Mouse (Mus musculus): ENCODE results near the gene Mms19. TPM values are rescaled to one million over a fixed set of nuclear protein-coding genes. Genes with fewer than 3 reads are reported as not detected.

The Mms19 gene
- polyA plus RNA-seq, 1 experiment from 2014 or later = 27.6 TPM

- ATAC-seq (ENCODE audit: insufficient read depth, low FRiP score) = no peak
- Histone ChIP-seq H3K36me3 (ENCODE audit: control insufficient read depth, insufficient read depth, low read length) (no peaks in the 10 kb centered on the region), H3K4me3 (replicated peaks; ENCODE audit: low read length) (no peak overlapping the region), H3K4me1 (ENCODE audit: control insufficient read depth, insufficient read depth, low read length) (peaks cover 25% of the 10 kb centered on the region), H3K4me2 (ENCODE audit: low read depth, low read length) (no peak overlapping the region), H3K9me3 (replicated peaks; ENCODE audit: control insufficient read depth, low read length) (no peaks in the 10 kb centered on the region), H3K27me3 (ENCODE audit: control insufficient read depth, insufficient read depth, low read length) (no peaks in the 10 kb centered on the region), H3K9ac (ENCODE audit: low read length) (no peak overlapping the region), H3K27ac (ENCODE audit: low read length) (no peak overlapping the region)
- WGBS = 84% methylated on average over 6 of the region's 6 CpGs
Observed at GRCm38 (mm10) chr19:42015001-42015400, 34.0 kb upstream of the Mms19 start.

GRCm38 (mm10) chr19:42014231-42014825, 33.4 kb upstream of the Mms19 start:
- peaks cover 25% of the 10 kb centered on the region for H3K4me1 ChIP-seq (ENCODE audit: control insufficient read depth, insufficient read depth, low read length)
- H3K9ac ChIP-seq (ENCODE audit: low read length) = no peak overlapping the region
- no peak overlapping the region for H3K4me2 ChIP-seq (ENCODE audit: low read depth, low read length)
- H3K4me3 ChIP-seq (replicated peaks; ENCODE audit: low read length) = no peak overlapping the region
- H3K27ac ChIP-seq (ENCODE audit: low read length) = no peak overlapping the region
- ATAC-seq (ENCODE audit: insufficient read depth, low FRiP score) = no peak
- no peaks in the 10 kb centered on the region for H3K27me3 ChIP-seq (ENCODE audit: control insufficient read depth, insufficient read depth, low read length)
- H3K36me3 ChIP-seq (ENCODE audit: control insufficient read depth, insufficient read depth, low read length) = no peaks in the 10 kb centered on the region
- 82% methylated on average over 3 of the region's 3 CpGs for WGBS
- no peaks in the 10 kb centered on the region for H3K9me3 ChIP-seq (replicated peaks; ENCODE audit: control insufficient read depth, low read length)

- Histone ChIP-seq H3K27me3 (ENCODE audit: control insufficient read depth, insufficient read depth, low read length) (no peaks in the 10 kb centered on the region), H3K27ac (ENCODE audit: low read length) (peak overlapping the region; percentile 27; the same call in 1 of the 2 replicates), H3K4me1 (ENCODE audit: control insufficient read depth, insufficient read depth, low read length) (peaks cover 15% of the 10 kb centered on the region), H3K4me3 (replicated peaks; ENCODE audit: low read length) (no peak overlapping the region), H3K36me3 (ENCODE audit: control insufficient read depth, insufficient read depth, low read length) (no peaks in the 10 kb centered on the region), H3K4me2 (ENCODE audit: low read depth, low read length) (no peak overlapping the region), H3K9me3 (replicated peaks; ENCODE audit: control insufficient read depth, low read length) (no peaks in the 10 kb centered on the region), H3K9ac (ENCODE audit: low read length) (no peak overlapping the region)
- peak; percentile 33; the same call in 1 of the 2 replicates for ATAC-seq (ENCODE audit: insufficient read depth, low FRiP score)
- WGBS = 85% methylated on average over 7 of the region's 7 CpGs
Observed at GRCm38 (mm10) chr19:42011123-42011522, 30.2 kb upstream of the Mms19 start.

GRCm38 (mm10) chr19:42010436-42010835, 29.5 kb upstream of the Mms19 start:
- peaks cover 15% of the 10 kb centered on the region for H3K4me1 ChIP-seq (ENCODE audit: control insufficient read depth, insufficient read depth, low read length)
- H3K4me2 ChIP-seq (ENCODE audit: low read depth, low read length) = no peak overlapping the region
- no peak overlapping the region for H3K9ac ChIP-seq (ENCODE audit: low read length)
- H3K4me3 ChIP-seq (replicated peaks; ENCODE audit: low read length) = no peak overlapping the region
- ATAC-seq (ENCODE audit: insufficient read depth, low FRiP score) = no peak
- no peaks in the 10 kb centered on the region for H3K9me3 ChIP-seq (replicated peaks; ENCODE audit: control insufficient read depth, low read length)
- H3K27ac ChIP-seq (ENCODE audit: low read length) = no peak overlapping the region
- no peaks in the 10 kb centered on the region for H3K27me3 ChIP-seq (ENCODE audit: control insufficient read depth, insufficient read depth, low read length)
- no peaks in the 10 kb centered on the region for H3K36me3 ChIP-seq (ENCODE audit: control insufficient read depth, insufficient read depth, low read length)
- WGBS = 73% methylated on average over 4 of the region's 4 CpGs

GRCm38 (mm10) chr19:42009067-42009466, 28.1 kb upstream of the Mms19 start:
- H3K27me3 ChIP-seq (ENCODE audit: control insufficient read depth, insufficient read depth, low read length) = no peaks in the 10 kb centered on the region
- no peak overlapping the region for H3K27ac ChIP-seq (ENCODE audit: low read length)
- no peaks in the 10 kb centered on the region for H3K36me3 ChIP-seq (ENCODE audit: control insufficient read depth, insufficient read depth, low read length)
- H3K4me3 ChIP-seq (replicated peaks; ENCODE audit: low read length) = no peak overlapping the region
- peaks cover 15% of the 10 kb centered on the region for H3K4me1 ChIP-seq (ENCODE audit: control insufficient read depth, insufficient read depth, low read length)
- H3K9ac ChIP-seq (ENCODE audit: low read length) = no peak overlapping the region
- no peak overlapping the region for H3K4me2 ChIP-seq (ENCODE audit: low read depth, low read length)
- no peaks in the 10 kb centered on the region for H3K9me3 ChIP-seq (replicated peaks; ENCODE audit: control insufficient read depth, low read length)
- no peak for ATAC-seq (ENCODE audit: insufficient read depth, low FRiP score)
- 42% methylated on average over 7 of the region's 7 CpGs for WGBS

GRCm38 (mm10) chr19:42008586-42008985, 27.6 kb upstream of the Mms19 start:
- WGBS = 57% methylated on average over 3 of the region's 3 CpGs

GRCm38 (mm10) chr19:42006568-42006967, 25.6 kb upstream of the Mms19 start:
- Histone ChIP-seq H3K4me3 (replicated peaks; ENCODE audit: low read length) (no peak overlapping the region), H3K27me3 (ENCODE audit: control insufficient read depth, insufficient read depth, low read length) (no peaks in the 10 kb centered on the region), H3K9ac (ENCODE audit: low read length) (no peak overlapping the region), H3K9me3 (replicated peaks; ENCODE audit: control insufficient read depth, low read length) (no peaks in the 10 kb centered on the region), H3K36me3 (ENCODE audit: control insufficient read depth, insufficient read depth, low read length) (no peaks in the 10 kb centered on the region), H3K27ac (ENCODE audit: low read length) (no peak overlapping the region), H3K4me1 (ENCODE audit: control insufficient read depth, insufficient read depth, low read length) (peaks cover 15% of the 10 kb centered on the region), H3K4me2 (ENCODE audit: low read depth, low read length) (no peak overlapping the region)
- ATAC-seq (ENCODE audit: insufficient read depth, low FRiP score) = no peak
- 55% methylated on average over 8 of the region's 8 CpGs for WGBS

More at GRCm38 (mm10) chr19:42008586-42008985, 27.6 kb upstream of the Mms19 start:
- Histone ChIP-seq H3K4me2 (ENCODE audit: low read depth, low read length) (no peak overlapping the region), H3K36me3 (ENCODE audit: control insufficient read depth, insufficient read depth, low read length) (no peaks in the 10 kb centered on the region), H3K27me3 (ENCODE audit: control insufficient read depth, insufficient read depth, low read length) (no peaks in the 10 kb centered on the region), H3K9me3 (replicated peaks; ENCODE audit: control insufficient read depth, low read length) (no peaks in the 10 kb centered on the region), H3K27ac (ENCODE audit: low read length) (no peak overlapping the region), H3K9ac (ENCODE audit: low read length) (no peak overlapping the region), H3K4me3 (replicated peaks; ENCODE audit: low read length) (no peak overlapping the region), H3K4me1 (ENCODE audit: control insufficient read depth, insufficient read depth, low read length) (peaks cover 15% of the 10 kb centered on the region)
- no peak for ATAC-seq (ENCODE audit: insufficient read depth, low FRiP score)

GRCm38 (mm10) chr19:42005616-42006015, 24.7 kb upstream of the Mms19 start:
- no peak for ATAC-seq (ENCODE audit: insufficient read depth, low FRiP score)
- H3K9ac ChIP-seq (ENCODE audit: low read length) = no peak overlapping the region
- no peaks in the 10 kb centered on the region for H3K27me3 ChIP-seq (ENCODE audit: control insufficient read depth, insufficient read depth, low read length)
- WGBS = 62% methylated on average over 3 of the region's 3 CpGs
- no peak overlapping the region for H3K4me2 ChIP-seq (ENCODE audit: low read depth, low read length)
- no peaks in the 10 kb centered on the region for H3K9me3 ChIP-seq (replicated peaks; ENCODE audit: control insufficient read depth, low read length)
- no peak overlapping the region for H3K27ac ChIP-seq (ENCODE audit: low read length)
- peaks cover 23% of the 10 kb centered on the region for H3K4me1 ChIP-seq (ENCODE audit: control insufficient read depth, insufficient read depth, low read length)
- H3K4me3 ChIP-seq (replicated peaks; ENCODE audit: low read length) = no peak overlapping the region
- H3K36me3 ChIP-seq (ENCODE audit: control insufficient read depth, insufficient read depth, low read length) = no peaks in the 10 kb centered on the region

GRCm38 (mm10) chr19:42004258-42004657, 23.3 kb upstream of the Mms19 start:
- no peaks in the 10 kb centered on the region for H3K36me3 ChIP-seq (ENCODE audit: control insufficient read depth, insufficient read depth, low read length)
- no peak overlapping the region for H3K4me3 ChIP-seq (replicated peaks; ENCODE audit: low read length)
- ATAC-seq (ENCODE audit: insufficient read depth, low FRiP score) = no peak
- H3K9me3 ChIP-seq (replicated peaks; ENCODE audit: control insufficient read depth, low read length) = no peaks in the 10 kb centered on the region
- H3K9ac ChIP-seq (ENCODE audit: low read length) = no peak overlapping the region
- no peak overlapping the region for H3K4me2 ChIP-seq (ENCODE audit: low read depth, low read length)
- no peak overlapping the region for H3K27ac ChIP-seq (ENCODE audit: low read length)
- whole genome bisulfite sequencing = 68% methylated on average over 6 of the region's 6 CpGs
- H3K27me3 ChIP-seq (ENCODE audit: control insufficient read depth, insufficient read depth, low read length) = no peaks in the 10 kb centered on the region
- H3K4me1 ChIP-seq (ENCODE audit: control insufficient read depth, insufficient read depth, low read length) = peaks cover 34% of the 10 kb centered on the region
